Mouse (Mus musculus) layer of hippocampus, adult 9-10 months (tissue): ENCODE measurements around the gene Cds1.

ENCODE experiments used
- DNase-seq: peaks from one replicate; pipeline ENCODE4 v3.0.0; 2022; ENCODE audit warnings: low spot score

Gene Cds1

DNA sequence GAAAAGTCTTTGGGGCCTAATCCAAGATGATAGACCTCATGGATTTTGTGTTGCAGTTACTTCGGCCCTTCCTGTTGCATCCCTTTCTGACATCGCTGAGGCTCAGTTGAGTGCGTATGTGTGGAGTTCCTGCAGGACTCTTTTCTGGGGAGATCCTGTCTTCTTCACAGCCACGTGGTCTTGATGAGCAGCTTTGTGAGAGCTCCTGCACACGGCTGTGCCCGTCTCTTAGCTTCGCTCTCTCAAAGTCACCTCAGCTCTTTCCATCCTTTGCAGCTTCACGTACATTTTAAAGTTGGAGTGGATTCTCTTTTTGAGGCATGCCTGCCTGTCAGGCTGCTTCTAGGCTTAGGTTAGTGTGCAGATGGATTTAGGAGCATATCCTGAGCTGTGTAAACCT, 11.6 kb downstream of the Cds1 start:
- DNase-seq: no peak

DNA sequence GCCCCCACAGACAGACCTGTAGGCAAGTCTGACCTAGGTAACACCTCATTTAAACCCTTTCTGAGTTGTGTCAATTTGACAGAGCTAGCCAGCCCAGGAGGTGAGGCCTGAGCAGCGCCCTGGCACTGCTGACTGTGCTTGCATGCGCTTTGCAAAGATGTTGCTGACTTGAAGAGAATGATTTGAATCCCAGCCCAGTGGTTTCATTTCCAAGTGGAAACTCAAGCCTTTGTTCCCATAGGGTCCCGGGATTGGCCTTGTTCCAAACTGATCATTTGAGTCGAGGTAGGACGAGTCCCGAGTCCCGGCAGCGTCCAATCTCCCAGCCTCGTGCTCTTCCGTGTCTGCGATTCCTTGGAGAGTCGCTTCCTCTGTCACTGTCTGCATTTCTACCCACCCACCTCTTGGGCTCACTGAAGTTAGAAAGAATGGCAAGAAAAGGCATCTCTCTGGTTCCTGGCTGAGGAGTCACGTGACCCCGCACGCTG, 14.5 kb downstream of the Cds1 start:
- DNase-seq: no peak

DNA sequence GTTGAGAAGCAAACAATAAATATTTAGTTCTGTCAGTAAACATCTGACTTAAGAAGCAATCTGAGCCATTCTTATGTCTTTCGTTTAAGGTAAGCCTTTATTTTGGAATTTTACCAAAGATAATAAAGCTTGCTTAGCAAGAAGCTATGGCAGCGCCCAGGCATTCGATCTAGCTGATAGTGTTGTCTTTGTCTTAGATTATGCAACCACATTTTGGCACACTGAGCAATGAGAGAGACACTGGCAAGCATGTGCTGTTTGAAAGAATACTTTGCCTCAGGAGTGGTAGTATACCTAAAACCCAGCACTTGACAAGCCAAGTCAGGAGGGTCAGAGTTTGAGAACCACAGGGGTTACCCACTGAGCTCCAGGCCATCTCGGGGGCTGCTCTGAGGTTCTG, 16.0 kb downstream of the Cds1 start:
- no peak for DNase-seq

DNA sequence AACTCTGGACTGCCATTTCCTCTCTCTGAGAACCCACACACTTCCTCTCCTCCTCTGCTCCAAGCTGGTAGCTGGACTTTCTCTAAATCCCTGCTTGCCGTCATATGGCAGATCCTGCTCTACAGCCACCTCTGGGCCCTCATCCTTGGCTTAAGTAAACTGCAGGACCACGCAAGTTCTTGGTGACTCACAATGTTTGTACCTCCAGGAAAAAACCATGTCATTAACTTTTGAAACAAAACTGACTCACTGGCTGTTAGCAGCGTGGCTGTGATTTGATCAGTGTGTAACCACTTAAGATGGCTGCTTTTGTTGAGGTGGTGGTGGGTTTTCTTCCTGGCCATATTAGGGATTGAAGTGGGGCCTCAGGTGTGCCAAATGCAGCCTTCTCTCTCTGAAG, 19.4 kb downstream of the Cds1 start:
- no peak for DNase-seq

DNA sequence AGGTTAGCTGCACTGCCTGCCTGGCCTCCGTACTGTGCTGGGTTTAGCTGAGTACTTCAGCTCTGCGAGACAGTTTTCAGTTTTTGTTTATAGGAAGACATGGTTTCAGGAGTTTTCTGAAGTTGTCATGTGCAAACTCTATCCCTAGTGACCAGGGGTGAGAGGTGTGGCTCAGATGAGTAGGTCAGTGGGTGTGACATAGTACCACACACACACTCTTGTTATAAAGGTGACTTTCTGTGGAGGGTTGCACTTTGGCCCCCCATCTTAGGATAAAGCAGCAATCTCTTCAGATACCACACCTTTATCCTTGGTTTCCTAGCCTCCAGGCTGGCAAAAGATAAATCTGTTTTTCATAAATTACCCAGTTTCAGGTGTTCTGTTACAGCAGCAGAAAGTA, 19.9 kb downstream of the Cds1 start:
- no peak for DNase-seq

- no peak for DNase-seq
These were observed 21.1 kb downstream of the Cds1 start for GRCm38 (mm10) chr5:101785921-101786614.

DNA sequence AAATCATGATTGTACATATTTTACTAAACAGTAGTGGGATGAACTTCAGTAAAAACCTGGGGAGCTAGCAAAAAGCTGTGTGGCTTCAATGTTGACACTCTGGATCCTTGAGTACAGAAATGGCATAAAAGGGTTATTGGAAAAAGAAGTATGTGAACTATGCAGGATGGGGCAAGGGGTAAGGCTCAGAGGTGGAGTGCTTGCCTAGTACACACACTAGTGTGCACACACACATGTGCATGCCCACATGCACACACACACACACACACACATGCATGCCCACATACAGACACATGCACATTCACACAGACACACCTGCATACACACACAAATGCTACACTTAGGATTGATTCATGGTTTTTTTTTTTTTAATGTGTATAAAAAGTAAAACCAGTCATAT, 24.8 kb downstream of the Cds1 start:
- DNase-seq: no peak

DNA sequence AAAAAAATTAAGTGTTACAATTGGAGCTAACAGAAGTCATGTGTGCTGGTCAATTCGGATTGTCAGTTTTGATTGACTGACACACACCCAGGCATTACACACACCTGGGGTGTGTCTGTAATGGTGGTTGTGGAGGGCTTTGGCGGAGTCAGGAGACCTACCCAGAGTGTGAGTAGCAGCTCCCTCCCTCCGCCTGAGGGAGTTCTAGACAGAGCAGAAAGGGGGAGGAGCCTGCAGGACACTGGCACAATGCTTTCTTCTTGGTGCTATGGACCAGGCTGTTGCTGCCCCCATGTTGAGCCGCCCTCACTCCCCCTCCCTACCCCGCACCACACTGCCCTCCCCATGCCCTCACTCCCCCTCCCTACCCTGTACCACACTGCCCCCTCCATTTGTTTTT, 25.6 kb downstream of the Cds1 start:
- DNase-seq: no peak

DNA sequence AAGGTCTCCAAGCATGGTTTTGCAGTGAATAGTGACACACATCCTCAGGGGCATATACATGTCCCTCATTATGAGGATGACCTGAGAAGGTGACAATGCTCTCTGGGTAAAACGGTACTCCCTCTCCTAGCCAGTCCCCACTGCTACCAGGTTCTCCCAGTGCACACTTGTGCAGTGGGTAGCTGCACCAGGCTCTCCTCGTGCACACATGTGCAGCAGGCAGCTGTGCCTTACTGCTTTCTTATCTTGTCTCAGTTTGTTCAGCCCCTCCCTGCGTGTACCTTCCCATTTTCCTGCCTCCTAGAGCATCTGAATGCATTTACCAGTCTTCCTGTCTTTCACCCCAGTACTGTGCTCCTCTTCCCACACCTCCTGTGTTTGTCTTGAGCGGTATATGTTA, 27.7 kb downstream of the Cds1 start:
- no peak for DNase-seq

DNA sequence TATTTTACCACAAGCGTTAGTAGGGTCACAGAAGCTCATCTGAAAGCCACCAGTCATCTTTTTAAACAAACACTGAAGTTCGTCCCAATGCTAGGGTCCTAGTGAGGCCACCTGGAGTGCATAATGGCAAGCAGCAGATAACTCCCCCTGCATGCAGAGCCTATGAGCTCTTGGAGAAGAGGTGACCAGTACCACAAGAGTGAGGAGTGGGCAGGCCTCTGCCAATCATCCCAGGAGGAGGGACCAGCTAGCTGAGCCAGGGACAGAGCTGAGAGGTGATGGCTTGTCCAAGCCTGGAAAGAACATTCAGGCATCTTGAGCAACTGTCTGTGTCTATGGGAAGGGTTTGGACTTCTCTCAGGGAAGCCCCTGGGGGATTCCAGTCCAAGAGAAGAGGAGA, 37.0 kb downstream of the Cds1 start:
- DNase-seq: no peak

DNA sequence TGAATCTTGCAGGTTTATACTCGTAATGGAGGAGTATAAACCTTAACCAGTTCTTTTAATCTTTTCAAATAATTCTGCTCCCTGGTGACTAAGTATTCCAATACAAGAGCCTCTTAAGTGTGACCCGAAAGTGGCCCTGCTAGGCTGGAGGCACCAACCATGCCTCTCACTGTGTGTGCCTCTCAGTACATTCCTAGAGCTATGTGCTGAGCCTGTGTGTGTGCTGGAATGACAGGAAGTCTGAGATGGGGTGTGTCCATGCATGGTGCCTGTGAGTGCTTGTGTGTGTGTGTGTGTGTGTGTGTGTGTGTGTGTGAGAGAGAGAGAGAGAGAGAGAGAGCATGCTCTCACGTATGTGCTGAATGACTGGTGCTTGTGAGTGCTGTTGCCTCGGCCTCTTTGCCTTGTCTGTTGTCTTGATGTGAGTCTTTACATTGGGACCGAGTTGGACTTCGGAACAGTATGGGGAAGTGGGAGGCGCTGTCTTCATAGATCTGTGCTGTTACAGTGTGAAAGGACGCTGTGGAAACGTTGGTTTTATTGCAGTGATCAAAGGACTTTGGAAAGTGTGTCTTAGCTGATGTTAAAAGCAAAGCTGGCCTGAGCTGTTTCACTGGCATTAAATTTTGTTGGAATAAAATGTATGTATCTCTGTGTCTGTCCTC, 37.6 kb downstream of the Cds1 start:
- no peak for DNase-seq

DNA sequence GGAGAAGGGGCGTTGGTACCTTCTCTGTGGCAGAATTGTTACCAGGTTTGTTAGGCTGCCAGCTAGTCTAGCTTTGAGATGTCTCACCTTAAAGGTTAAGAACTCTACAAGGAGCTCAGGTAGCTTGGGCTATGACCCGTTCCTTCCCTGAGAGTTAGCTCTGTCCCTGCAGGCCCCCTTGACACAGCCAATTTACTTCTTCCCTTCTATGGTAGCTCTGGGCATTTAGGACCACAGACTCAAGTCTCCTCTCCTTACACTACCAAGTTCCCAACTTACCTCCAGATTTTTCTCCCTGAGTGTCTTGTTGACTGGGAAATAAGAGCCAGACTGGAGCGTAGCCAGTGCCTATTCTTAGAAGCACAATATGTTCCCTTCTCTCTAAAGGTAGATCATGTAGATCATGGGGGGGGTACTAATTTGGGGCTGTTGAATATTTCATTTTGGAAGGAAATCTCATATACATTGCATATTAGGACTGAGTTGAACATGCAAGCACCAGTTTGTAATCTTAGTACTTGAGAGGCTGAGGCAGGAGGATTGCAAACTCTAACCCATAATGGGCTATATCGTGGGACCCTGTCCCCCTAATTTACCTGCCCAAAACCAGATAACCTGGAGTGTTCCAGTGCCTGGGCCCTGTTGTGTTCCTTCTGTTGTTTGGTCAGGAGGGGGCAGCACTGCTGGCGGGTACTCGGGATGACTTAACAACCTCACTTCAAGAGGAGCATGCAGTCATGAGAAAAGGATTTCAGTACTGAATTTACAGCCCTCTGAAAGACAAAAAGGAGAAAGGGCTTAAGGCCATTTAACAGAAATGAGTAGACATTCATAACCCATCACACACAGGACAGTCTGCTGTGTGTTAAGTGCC, 46.6 kb downstream of the Cds1 start:
- no peak for DNase-seq

DNA sequence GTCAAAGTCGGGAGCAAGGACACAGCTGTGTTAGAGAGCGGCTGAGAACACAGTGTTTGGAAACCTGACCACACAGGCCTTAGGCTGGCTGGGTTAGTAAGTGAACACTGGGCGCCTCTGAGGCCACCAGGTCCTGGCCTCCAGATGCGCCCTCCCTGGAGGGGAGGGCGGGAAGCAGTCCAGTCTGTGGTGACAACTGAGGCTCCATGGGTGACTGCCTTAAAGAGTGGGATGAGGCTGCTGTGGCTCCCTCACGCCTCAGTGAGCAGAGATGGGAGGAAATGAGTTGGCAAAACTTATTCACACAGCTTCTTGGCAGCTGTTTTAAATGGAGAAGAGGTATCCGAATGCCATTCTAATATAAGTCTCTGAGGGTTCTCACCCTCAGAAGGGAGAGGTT, 51.9 kb downstream of the Cds1 start:
- DNase-seq: no peak

DNA sequence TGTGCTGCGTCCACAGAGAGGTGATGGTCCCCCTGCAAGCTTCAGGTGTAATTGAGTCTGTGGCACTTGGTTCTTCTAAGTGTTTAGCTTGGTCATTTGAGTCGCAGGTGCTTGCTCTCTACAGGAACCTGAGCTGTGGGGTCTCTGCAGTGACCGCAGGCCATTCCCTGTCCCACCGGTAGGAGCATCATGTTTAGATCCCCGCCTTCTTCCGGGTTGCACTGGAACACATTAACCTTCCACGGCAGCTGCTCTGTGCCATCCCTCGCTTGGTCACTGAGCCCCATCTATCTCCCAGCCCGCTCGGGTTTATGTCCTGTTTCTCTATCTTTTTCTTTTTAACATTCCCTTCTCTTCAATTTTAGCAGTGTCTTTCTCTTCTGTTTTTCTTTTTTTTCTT, 54.3 kb downstream of the Cds1 start:
- no peak for DNase-seq

DNA sequence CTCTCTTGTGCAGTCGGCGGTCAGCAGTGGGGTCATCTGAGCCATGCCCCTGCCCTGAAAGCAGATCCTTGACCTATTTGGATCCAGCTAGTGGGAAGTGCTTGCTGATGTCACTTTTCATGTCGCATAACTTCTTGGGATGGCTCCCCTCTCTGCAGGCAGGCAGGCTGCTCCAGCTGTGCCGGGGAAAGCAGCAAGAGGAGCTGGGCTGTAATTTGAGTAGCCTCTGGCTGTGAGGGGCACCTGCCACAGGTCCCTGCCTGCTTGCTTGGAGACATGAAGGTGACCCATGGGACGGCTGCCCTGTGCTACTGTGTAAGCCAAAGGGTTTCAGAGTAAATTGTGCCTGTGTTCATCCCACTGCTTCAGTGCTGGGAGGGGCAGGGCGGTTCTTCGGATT, 54.9 kb downstream of the Cds1 start:
- no peak for DNase-seq

DNA sequence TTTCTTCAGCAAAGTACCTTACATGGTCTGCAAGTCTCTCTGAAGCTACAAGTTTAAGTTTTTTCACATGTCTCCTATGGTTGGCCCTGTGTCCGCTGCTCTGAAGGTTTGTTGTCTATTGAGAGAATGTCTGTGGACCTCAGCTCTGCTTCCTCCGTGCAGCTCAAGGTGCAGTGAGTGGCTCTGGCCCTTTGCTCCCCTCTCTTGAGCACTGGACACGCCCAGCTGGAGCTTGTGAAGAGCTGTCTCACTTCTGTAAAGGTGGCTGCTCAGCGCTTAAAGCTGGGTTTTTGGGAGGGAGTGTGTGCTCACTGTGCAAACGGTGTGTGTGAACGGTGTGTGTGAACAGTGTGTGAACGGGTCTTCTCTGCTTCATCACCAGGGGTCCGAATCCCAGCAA, 56.1 kb downstream of the Cds1 start:
- no peak for DNase-seq

DNA sequence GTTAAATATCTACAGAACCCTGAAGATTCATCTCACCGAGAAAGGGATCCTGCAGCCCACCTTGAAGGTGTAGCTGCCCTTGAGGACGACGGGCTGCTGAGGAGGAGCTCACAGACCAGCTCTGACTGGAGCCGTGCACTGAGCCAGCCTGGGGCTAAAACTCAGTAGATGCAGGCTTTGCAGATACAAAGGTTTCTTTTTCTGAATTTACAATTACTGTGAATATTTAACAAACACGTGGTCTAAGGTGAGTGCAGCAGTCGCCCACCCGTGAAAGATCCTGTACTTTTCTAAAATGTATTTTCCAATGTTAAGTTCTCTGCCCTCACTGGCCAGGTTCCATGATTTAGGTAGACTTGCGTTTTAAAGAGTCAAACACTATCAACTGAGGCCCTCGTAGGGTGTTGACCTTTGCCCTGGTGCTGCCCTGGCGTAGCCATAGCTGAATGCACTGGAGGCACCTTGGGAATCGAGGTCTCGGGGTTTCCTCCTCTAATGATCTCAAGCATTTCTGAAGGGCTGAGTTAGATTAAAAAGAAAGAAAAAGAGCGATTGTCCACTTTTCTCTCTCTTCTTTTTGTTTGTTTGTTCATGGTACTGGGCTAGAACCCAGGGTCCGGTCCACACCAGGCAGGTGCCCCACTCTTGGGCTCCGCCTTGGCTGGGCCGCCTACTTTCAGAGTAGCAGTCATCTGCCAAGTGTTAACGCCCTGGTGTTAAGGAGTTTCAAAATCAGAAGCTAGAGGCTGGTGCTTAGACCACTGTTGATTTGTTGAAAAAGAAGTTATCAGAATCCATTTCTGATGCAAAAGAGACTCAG, 56.8 kb downstream of the Cds1 start:
- no peak for DNase-seq

DNA sequence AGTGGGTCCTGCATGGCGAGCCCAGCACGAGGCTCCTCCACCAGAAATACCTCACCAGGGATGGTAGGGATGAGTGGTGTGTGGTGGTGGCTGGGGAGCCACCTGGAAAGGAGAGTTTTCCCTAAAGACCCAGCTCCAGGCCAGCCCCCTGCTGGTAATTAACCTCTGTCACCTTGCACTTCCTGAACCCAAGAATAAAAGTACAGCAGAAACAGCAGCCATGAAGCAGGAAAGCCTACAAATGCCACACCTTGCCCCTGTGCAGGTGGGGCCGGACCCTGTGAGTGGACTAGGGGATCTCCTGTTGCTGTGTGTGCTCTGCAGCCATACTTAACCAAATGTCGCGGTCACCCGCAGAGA, 57.4 kb downstream of the Cds1 start:
- no peak for DNase-seq

DNA sequence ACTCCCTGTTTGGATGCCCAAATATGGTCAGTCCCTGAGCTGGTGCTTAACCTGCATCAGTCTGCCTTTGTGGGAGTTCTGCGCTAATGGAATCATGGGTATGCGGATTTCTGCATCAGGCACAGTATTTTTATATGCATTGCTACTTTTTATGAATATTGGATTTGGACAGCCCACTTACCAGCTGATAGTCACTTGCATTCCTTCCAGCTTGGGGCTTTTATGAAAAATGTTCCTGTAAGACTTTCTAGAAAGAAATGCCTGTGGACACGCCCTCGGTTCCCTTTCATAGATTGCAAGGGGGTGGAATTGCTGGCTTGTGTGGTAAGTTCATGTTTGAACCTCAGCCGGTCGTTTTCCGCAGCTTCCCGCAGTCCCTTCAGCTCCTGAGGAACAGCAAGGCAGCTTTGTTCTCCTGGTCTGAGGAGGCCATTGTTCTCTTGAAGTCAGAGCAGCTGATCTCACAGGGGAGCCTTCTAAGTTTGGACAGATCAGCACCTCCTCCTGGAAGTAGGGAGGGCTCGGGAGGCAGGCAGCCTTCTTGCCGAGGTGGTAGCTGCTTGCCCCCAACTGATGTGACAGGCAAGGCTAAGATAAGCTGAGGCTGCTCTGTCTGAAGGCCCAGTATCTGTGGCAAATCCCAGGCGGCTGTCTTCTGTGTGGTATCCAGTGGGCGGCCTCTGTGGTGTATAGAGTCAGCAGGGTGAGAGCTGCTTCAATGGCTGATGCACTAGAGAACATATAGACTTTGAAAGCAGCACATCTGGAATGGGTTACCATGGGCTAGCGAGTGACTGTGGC, 60.4 kb downstream of the Cds1 start:
- DNase-seq: no peak

GRCm38 (mm10) chr5:101826531-101826970, 61.6 kb downstream of the Cds1 start:
- DNase-seq: no peak

DNA sequence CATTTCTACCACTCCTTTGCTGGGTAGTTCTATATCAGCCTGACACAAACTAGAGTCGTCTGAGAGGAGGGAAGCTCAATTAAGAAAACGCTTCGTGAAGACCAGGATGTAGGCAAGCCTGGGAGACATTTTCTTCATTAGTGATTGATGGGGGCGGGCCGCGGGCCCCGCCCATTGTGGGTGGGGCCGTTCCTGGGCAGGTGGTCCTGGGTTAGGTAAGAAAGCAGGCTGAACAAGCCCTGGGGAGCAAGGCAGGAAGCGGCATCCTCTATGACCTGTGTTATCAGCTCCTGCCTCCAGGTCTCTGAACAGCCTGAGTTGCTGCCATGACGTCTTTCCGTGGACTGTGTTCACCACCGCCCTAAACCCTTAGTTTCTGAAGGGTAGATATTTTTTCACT, 62.5 kb downstream of the Cds1 start:
- DNase-seq: no peak
